Mouse (Mus musculus): ENCODE results near the gene Gba. TPM values are rescaled to one million over a fixed set of nuclear protein-coding genes. Genes with fewer than 3 reads are reported as not detected.

Gba gene
- polyA plus RNA-seq, 1 experiment: not detected

- peaks cover 14% of the 10 kb centered on the region for H3K4me1 ChIP-seq (ENCODE audit: control insufficient read depth, insufficient read depth, low read length)
- H3K27ac ChIP-seq (ENCODE audit: insufficient read depth, low read depth, low read length): no peak overlapping the region
- no peak for TF ChIP-seq POLR2A (IDR thresholded peaks at IDR 0.05; ENCODE audit: insufficient read depth, low read depth, low read length)
- WGBS: 51% methylated on average over 1 of the region's 1 CpGs
- H3K4me3 ChIP-seq (ENCODE audit: insufficient read depth, low read depth, low read length): no peak overlapping the region
Observed at GRCm38 (mm10) chr3:89218271-89218670, 15.5 kb downstream of the Gba start.

- Histone ChIP-seq H3K27ac (ENCODE audit: insufficient read depth, low read depth, low read length) (no peak overlapping the region), H3K4me3 (ENCODE audit: insufficient read depth, low read depth, low read length) (no peak overlapping the region), H3K4me1 (ENCODE audit: control insufficient read depth, insufficient read depth, low read length) (peaks cover 25% of the 10 kb centered on the region)
- 62% methylated on average over 8 of the region's 8 CpGs for whole genome bisulfite sequencing
- TF ChIP-seq CTCF (IDR thresholded peaks at IDR 0.05; ENCODE audit: insufficient read depth, low read depth, low read length) (no peak), POLR2A (IDR thresholded peaks at IDR 0.05; ENCODE audit: insufficient read depth, low read depth, low read length) (no peak)
Observed at GRCm38 (mm10) chr3:89219546-89219945, 16.8 kb downstream of the Gba start.

DNA sequence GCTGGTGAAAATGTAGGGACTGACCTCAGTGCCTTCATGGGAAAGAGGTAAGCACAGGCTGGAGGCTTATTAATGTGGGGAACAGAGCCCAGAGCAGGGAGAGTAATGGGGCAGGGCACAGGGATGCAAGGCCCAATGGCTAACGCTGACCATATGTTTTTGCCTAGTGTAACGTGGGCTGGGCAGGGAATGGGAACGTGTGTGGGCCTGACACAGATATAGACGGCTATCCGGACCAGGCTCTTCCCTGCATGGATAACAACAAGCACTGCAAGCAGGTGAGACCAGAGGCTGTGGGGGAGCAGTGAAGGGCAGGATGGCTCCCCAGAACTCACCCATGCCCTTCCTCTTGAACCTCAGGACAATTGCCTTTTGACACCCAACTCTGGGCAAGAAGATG is 18.4 kb downstream of the Gba start:
- H3K4me1 ChIP-seq (ENCODE audit: control insufficient read depth, insufficient read depth, low read length): peaks cover 32% of the 10 kb centered on the region
- TF ChIP-seq CTCF (IDR thresholded peaks at IDR 0.05; ENCODE audit: insufficient read depth, low read depth, low read length) (no peak), POLR2A (IDR thresholded peaks at IDR 0.05; ENCODE audit: insufficient read depth, low read depth, low read length) (no peak)
- WGBS: 70% methylated on average over 5 of the region's 5 CpGs
- no peak overlapping the region for H3K4me3 ChIP-seq (ENCODE audit: insufficient read depth, low read depth, low read length)
- H3K27ac ChIP-seq (ENCODE audit: insufficient read depth, low read depth, low read length): no peak overlapping the region

DNA sequence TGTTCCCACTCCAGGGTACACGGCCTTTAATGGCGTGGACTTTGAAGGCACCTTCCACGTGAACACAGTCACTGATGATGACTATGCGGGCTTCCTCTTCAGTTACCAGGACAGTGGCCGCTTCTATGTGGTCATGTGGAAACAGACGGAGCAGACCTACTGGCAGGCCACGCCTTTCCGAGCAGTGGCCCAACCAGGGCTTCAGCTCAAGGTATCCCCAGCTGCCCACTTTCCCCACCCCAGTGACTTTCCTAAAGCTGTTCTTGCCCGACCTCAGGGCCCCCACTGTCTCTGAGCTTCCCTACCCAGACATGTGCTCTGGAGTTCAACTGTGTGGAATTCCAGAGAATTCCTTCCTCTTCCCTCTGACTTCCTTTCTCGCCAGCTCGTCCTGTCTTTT is 22.1 kb downstream of the Gba start:
- peak overlapping the region; percentile 45 for H3K4me3 ChIP-seq (ENCODE audit: insufficient read depth, low read depth, low read length)
- peaks cover 52% of the 10 kb centered on the region for H3K4me1 ChIP-seq (ENCODE audit: control insufficient read depth, insufficient read depth, low read length)
- 44% methylated on average over 11 of the region's 11 CpGs for WGBS
- TF ChIP-seq CTCF (IDR thresholded peaks at IDR 0.05; ENCODE audit: insufficient read depth, low read depth, low read length): no peak
- no peak for TF ChIP-seq POLR2A (IDR thresholded peaks at IDR 0.05; ENCODE audit: insufficient read depth, low read depth, low read length)
- H3K27ac ChIP-seq (ENCODE audit: insufficient read depth, low read depth, low read length): peak overlapping the region; percentile 92

- Histone ChIP-seq H3K4me1 (ENCODE audit: control insufficient read depth, insufficient read depth, low read length) (peaks cover 52% of the 10 kb centered on the region), H3K27ac (ENCODE audit: insufficient read depth, low read depth, low read length) (peak overlapping the region; percentile 92), H3K4me3 (ENCODE audit: insufficient read depth, low read depth, low read length) (peak overlapping the region; percentile 45)
- no peak for TF ChIP-seq POLR2A (IDR thresholded peaks at IDR 0.05; ENCODE audit: insufficient read depth, low read depth, low read length)
- TF ChIP-seq CTCF (IDR thresholded peaks at IDR 0.05; ENCODE audit: insufficient read depth, low read depth, low read length): no peak
- 34% methylated on average over 12 of the region's 12 CpGs for WGBS
Observed at GRCm38 (mm10) chr3:89225321-89225815, 22.6 kb downstream of the Gba start.

DNA sequence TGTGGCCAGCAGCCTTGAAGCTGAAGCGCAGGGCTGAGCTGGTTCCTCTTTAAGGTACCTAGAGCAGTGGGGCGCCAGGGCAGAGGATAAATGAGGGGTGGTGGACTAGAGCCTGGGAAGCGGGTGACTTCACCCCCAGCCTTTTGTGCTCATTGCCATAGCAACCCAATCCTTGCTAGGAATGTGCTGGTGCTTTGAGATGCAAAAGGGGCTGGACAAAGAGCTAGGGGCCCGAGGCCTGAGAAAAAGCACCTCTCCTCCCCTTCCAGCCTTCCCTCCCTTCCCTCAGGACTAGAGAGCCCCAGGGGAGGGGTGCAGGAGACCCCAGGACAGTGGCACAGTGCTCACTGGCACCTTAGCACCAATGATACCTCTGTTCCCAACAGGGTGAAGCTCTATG is 23.2 kb downstream of the Gba start:
- Histone ChIP-seq H3K4me1 (ENCODE audit: control insufficient read depth, insufficient read depth, low read length) (peaks cover 52% of the 10 kb centered on the region), H3K27ac (ENCODE audit: insufficient read depth, low read depth, low read length) (peak overlapping the region; percentile 92), H3K4me3 (ENCODE audit: insufficient read depth, low read depth, low read length) (peak overlapping the region; percentile 45)
- TF ChIP-seq CTCF (IDR thresholded peaks at IDR 0.05; ENCODE audit: insufficient read depth, low read depth, low read length) (no peak), POLR2A (IDR thresholded peaks at IDR 0.05; ENCODE audit: insufficient read depth, low read depth, low read length) (0 out of 2 replicates have a peak, but pooled peaks have one; percentile 28)
- WGBS: 21% methylated on average over 4 of the region's 4 CpGs

DNA sequence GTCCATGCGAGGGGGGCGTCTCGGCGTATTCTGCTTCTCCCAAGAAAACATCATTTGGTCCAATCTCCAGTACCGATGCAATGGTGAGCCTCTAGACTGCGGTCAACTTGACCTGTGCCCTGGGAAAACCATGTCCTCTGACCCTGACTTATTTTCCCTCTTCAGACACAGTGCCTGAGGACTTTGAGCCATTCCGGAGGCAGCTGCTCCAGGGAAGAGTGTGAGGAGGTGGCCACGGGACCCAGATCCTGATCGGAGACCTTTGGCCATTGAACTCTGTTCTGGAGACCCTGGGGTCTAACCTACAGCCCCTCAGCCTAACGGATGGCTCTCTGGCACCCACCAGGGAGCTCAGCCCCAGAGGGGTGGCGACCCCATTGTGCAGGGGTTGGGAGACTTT is 23.6 kb downstream of the Gba start:
- WGBS: 12% methylated on average over 11 of the region's 11 CpGs
- Histone ChIP-seq H3K4me3 (ENCODE audit: insufficient read depth, low read depth, low read length) (peak overlapping the region; percentile 45), H3K4me1 (ENCODE audit: control insufficient read depth, insufficient read depth, low read length) (peaks cover 52% of the 10 kb centered on the region), H3K27ac (ENCODE audit: insufficient read depth, low read depth, low read length) (peak overlapping the region; percentile 92)
- TF ChIP-seq POLR2A (IDR thresholded peaks at IDR 0.05; ENCODE audit: insufficient read depth, low read depth, low read length): no peak
- TF ChIP-seq CTCF (IDR thresholded peaks at IDR 0.05; ENCODE audit: insufficient read depth, low read depth, low read length): no peak

- 4% methylated on average over 21 of the region's 21 CpGs for WGBS
- H3K4me3 ChIP-seq (ENCODE audit: insufficient read depth, low read depth, low read length): peak within 1 kb of the TSS; percentile 45
- peaks cover 52% of the 10 kb centered on the region for H3K4me1 ChIP-seq (ENCODE audit: control insufficient read depth, insufficient read depth, low read length)
- TF ChIP-seq CTCF (IDR thresholded peaks at IDR 0.05; ENCODE audit: insufficient read depth, low read depth, low read length) (no peak), POLR2A (IDR thresholded peaks at IDR 0.05; ENCODE audit: insufficient read depth, low read depth, low read length) (no peak)
- H3K27ac ChIP-seq (ENCODE audit: insufficient read depth, low read depth, low read length): peak within 1 kb of the TSS; percentile 92
Observed at GRCm38 (mm10) chr3:89226900-89227299, 24.2 kb downstream of the Gba start, which contains the start of gene Mtx1. Gene Mtx1 (minus strand): TSS chr3:89227088.

- WGBS: 3% methylated on average over 41 of the region's 41 CpGs
- Histone ChIP-seq H3K27ac (ENCODE audit: insufficient read depth, low read depth, low read length) (peak overlapping the region; percentile 43), H3K4me1 (ENCODE audit: control insufficient read depth, insufficient read depth, low read length) (peaks cover 52% of the 10 kb centered on the region), H3K4me3 (ENCODE audit: insufficient read depth, low read depth, low read length) (peak overlapping the region; percentile 45)
- TF ChIP-seq POLR2A (IDR thresholded peaks at IDR 0.05; ENCODE audit: insufficient read depth, low read depth, low read length) (0 out of 2 replicates have a peak, but pooled peaks have one; percentile 32), CTCF (IDR thresholded peaks at IDR 0.05; ENCODE audit: insufficient read depth, low read depth, low read length) (no peak)
Observed at GRCm38 (mm10) chr3:89227307-89228179, 24.8 kb downstream of the Gba start.
